Mouse (Mus musculus): ENCODE results near the gene Phpt1.
"Not testable (repeated sequence)": the region's sequence is repeated elsewhere in the genome, so short reads cannot be mapped to it uniquely, and the experiment has no call there.

The Phpt1 gene

GRCm38 (mm10) chr2:25560551-25560950 lies 14.5 kb downstream of the Phpt1 start:
- no peak for DNase-seq (ENCODE audit: low spot score in 2 of 2)

GRCm38 (mm10) chr2:25558774-25559173 lies 16.2 kb downstream of the Phpt1 start:
- DNase-seq (ENCODE audit: low spot score in 2 of 2), result no peak

GRCm38 (mm10) chr2:25557964-25558360 lies 17.1 kb downstream of the Phpt1 start:
- DNase-seq (ENCODE audit: low spot score in 2 of 2), result no peak

- peak; percentile 88 to 93 for DNase-seq (ENCODE audit: low spot score in 2 of 2)
Observed at GRCm38 (mm10) chr2:25557221-25557963, 17.6 kb downstream of the Phpt1 start, which contains the start of gene Edf1. Gene Edf1 (plus strand): TSS chr2:25557847.

GRCm38 (mm10) chr2:25556296-25556695 lies 18.7 kb downstream of the Phpt1 start:
- no peak for DNase-seq (ENCODE audit: low spot score in 2 of 2)

GRCm38 (mm10) chr2:25555479-25555878 lies 19.5 kb downstream of the Phpt1 start:
- not testable (repeated sequence) for DNase-seq (ENCODE audit: low spot score in 2 of 2)

GRCm38 (mm10) chr2:25553171-25553786 lies 21.7 kb downstream of the Phpt1 start:
- DNase-seq (ENCODE audit: low spot score in 2 of 2), result not testable (repeated sequence)

- DNase-seq (ENCODE audit: low spot score in 2 of 2), result peak in 1 of 2 experiments; percentile 45
Observed at GRCm38 (mm10) chr2:25551186-25551585, 23.8 kb downstream of the Phpt1 start.

GRCm38 (mm10) chr2:25549021-25549991 lies 25.7 kb downstream of the Phpt1 start:
- DNase-seq (ENCODE audit: low spot score in 2 of 2), result no peak

- peak; percentile 98 to 99 for DNase-seq (ENCODE audit: low spot score in 2 of 2)
Observed at GRCm38 (mm10) chr2:25546811-25547491, 28.1 kb downstream of the Phpt1 start, which contains the start of gene Traf2. Gene Traf2 (minus strand): TSS chr2:25546940.

GRCm38 (mm10) chr2:25545996-25546810 lies 28.8 kb downstream of the Phpt1 start:
- no peak for DNase-seq (ENCODE audit: low spot score in 2 of 2)

GRCm38 (mm10) chr2:25541644-25542367 lies 33.2 kb downstream of the Phpt1 start:
- no peak for DNase-seq (ENCODE audit: low spot score in 2 of 2)

GRCm38 (mm10) chr2:25540541-25540948 lies 34.5 kb downstream of the Phpt1 start:
- no peak for DNase-seq (ENCODE audit: low spot score in 2 of 2)

- no peak for DNase-seq (ENCODE audit: low spot score in 2 of 2)
Observed at GRCm38 (mm10) chr2:25536531-25536930, 38.5 kb downstream of the Phpt1 start.

GRCm38 (mm10) chr2:25534866-25535182 lies 40.2 kb downstream of the Phpt1 start:
- DNase-seq (ENCODE audit: low spot score in 2 of 2), result no peak

- peak in 1 of 2 experiments; percentile 48 for DNase-seq (ENCODE audit: low spot score in 2 of 2)
Observed at GRCm38 (mm10) chr2:25534178-25534865, 40.7 kb downstream of the Phpt1 start.

- no peak for DNase-seq (ENCODE audit: low spot score in 2 of 2)
Observed at GRCm38 (mm10) chr2:25533707-25534106, 41.3 kb downstream of the Phpt1 start.

GRCm38 (mm10) chr2:25526510-25527302 lies 48.3 kb downstream of the Phpt1 start:
- no peak for DNase-seq (ENCODE audit: low spot score in 2 of 2)
